Mouse (Mus musculus): ENCODE data around the gene Rcan2.

DNA sequence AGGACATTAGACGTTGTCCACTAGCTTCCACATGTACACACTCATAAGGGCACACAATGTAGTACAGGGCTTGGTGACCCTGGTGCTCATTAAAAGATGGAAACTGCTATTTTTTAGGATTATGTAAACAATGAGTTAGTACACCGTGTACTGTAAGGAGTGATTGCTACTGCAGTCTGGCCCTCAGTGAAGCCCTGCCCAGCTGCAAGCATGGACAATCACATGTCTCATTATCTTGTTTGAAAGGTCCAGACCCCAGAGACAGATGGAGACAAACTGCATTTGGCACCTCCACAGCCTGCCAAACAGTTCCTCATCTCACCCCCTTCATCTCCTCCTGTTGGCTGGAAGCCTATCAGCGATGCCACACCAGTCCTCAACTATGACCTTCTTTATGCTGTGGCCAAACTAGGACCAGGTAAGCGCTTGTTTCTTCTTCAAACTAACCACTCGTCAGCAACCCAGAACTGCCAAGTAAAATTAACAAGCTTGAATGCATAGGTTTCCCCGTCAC is 219.6 kb downstream of the Rcan2 start:
- no peak for TF ChIP-seq CTCF (IDR thresholded peaks at IDR 0.05)
- TF ChIP-seq EP300 (IDR thresholded peaks at IDR 0.05; ENCODE audit: insufficient read depth, low read depth, low read length), result peak; percentile 58; the same call in 1 of the 2 replicates

Data from heart, adult 2 months (tissue).